Mouse (Mus musculus) spleen, adult 2 months (tissue): ENCODE results near the gene Itprid1.

Source experiments
- CTCF ChIP-seq: fragments of 200-500 bp; IDR thresholded peaks from 2 replicates; pipeline ENCODE4 v1.5.1; 2011; ENCODE audit warnings: mild to moderate bottlenecking, inconsistent platforms; ENCODE audit not compliant: insufficient read depth, insufficient read length, insufficient replicate concordance; ENCODE audit errors: extremely low read depth
- POLR2A ChIP-seq: fragments of 200-500 bp; IDR thresholded peaks from 2 replicates; pipeline ENCODE4 v1.6.1; 2011; ENCODE audit warnings: low read depth, low read length, inconsistent platforms

DNA sequence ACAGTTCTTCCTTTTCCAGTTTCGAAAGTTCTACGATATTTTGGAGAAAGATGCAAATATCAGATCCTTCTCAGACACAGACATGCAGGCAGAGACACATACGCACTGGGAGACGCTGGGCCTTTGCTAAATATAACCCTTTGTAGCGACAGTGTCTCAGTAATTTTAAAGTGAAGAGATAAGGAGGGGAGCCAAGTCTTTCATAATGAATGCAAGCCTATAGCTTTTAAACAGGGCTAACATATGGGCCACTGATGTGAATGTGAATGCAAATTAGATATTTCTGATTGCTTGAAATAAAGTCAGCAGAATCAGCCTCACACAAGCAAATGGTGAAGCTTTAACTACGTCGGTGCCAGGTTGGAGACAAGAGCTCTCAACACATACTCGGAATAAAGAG is 44.2 kb upstream of the Itprid1 start:
- TF ChIP-seq POLR2A (no peak), CTCF (no peak)
